Mouse (Mus musculus) adrenal gland, postnatal 10 days (tissue): ENCODE results near the gene Pgam2. TPM values are rescaled to one million over a fixed set of nuclear protein-coding genes. Genes with fewer than 3 reads are reported as not detected.

Source experiments
- DNase-seq: peaks from one replicate; pipeline ENCODE4 v3.0.0; 2021; ENCODE audit warnings: mixed read lengths
- total RNA-seq, 2 experiments: library from RNA; stranded (reverse); gene quantifications; 2 replicates each; pipeline ENCODE4 v1.2.3; 2021

Pgam2 gene
- total RNA-seq, 2 experiments from 2014 or later: 37.0 to 157 TPM

DNA sequence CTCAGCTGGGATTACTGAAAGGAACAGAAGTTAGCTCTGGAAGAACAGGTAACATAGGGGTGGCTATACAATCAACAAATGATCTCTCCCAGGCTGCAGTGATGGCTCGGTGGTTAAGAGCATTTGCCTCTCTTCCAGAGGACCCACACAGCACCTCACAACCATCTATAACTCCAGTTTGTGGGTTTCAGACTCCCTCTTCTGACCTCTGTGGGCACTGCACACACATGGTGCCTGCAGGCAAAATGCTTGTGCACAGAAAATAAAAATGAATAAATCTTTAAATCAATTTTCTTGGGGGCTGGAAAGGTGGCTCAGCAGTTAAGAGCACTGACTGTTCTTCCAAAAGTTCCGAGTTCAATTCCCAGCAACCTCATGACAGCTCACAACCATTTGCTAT, 25.1 kb downstream of the Pgam2 start:
- no peak for DNase-seq

DNA sequence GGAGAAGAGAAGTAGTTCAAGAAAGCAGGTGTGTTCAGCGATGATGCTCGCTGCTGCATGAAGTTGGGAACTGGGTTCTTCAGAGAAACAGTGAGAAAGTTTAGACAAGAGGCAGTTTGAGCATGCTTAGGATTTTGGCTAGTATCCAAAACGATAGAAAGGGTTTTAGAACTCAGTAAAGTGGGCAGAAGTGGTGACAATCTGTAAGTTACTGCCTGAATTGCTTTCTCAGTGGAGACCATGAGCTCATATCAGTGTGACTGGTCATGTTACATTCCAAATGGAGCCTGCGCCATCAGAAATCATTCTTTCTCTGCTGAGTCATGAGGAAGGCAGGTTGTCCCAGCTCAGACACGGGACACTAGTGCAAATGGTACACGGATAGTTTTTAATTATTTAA, 37.5 kb downstream of the Pgam2 start:
- DNase-seq: no peak

DNA sequence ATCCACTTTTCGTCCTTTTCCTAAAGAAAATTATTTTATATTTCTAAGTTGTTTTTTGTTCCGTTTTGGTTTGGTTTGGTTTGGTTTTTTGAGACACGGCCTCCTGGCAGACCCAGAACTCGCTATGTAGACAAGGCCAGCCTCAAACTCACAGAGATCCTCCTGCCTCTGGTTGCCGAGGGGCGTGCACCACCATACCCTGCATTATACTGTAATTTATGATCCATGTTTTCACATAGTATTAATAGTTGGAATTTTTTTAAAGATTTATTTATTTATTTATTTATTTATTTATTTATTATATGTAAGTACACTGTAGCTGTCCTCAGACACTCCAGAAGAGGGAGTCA, 40.9 kb downstream of the Pgam2 start:
- no peak for DNase-seq

DNA sequence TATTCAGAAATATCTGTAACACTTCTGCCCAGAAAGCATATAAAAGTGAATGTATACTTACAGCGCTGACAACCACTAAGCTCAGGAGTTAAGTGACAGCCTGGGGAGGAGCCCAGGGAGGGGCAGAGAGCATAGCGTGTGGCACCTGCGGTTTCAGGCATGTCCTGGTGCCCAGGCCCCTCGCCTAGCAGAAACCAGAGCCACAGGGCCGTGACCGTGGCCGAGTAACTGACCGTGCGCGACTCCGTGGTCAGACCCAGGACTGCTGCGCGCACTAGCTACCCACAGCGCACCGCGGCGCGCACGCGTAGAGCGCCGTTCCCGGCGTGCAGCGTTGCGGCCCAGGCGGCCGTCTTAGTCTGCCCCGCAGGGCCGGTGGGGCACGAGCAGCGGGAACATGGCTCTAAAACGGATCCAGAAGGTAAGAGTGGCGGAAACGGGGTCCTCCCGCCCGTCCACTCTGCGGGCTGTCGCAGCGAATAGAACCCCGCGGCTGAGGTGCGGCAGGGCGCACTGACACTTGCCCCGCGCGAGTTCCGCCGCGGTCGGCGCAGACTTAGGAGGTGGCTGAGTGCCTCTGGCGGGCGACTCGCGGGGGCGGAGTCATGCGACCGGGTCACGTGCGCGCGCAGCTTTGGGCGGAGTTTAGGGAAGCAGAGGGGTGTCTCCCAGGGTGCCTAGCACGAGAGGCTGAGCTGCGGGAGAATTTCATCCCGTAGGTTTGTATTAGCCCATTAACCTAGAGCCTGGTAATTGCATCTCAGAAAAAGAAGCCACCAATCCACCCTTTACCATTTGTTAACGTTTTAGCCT, 41.5 kb downstream of the Pgam2 start, which contains the start of gene Urgcp:
Gene Urgcp (minus strand): TSS at position 557 of the 813 bp plus-strand sequence.
- peak; percentile 96 for DNase-seq

DNA sequence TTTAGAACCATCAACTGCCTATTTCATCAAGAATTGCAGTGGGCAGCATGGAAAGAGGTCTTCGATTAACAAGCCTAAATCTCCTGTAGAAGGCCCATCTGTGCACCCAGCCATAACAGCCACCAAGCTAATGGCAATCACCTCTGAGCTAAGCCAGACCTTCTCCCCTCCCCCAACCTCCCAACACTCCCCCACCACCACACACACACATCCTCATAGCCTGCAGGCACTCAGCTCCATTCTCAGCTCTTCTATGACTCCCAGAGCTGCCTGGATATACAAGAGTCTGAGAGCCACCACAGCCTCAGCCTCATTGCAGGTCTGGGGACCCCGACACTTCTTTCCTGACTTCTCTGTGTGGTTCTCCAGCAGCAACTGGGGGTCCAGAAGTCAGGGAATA, 49.8 kb downstream of the Pgam2 start:
- no peak for DNase-seq

Other genes with a start within 250 kb of the Pgam2 start
- gene Ankrd36, start 234.0 kb downstream of the Pgam2 start, total RNA-seq: not detected
- 100 to 1,000 TPM; 155 to 166 TPM for gene Mrps24, start 88.1 kb downstream of the Pgam2 start, total RNA-seq
- 10 to 100 TPM; 65.1 to 66.5 TPM for gene Urgcp, start 41.4 kb downstream of the Pgam2 start, total RNA-seq
- gene Dbnl, start 15.2 kb downstream of the Pgam2 start, total RNA-seq: 10 to 100 TPM; 51.5 to 57.5 TPM
- 10 to 100 TPM in 1 of 2 experiments, 1 to 10 TPM in 1; 6.3 to 13.7 TPM for gene Polm, start 34.3 kb upstream of the Pgam2 start, total RNA-seq
- gene Aebp1, start 58.2 kb upstream of the Pgam2 start, total RNA-seq: 100 to 1,000 TPM; 153 to 172 TPM
- 10 to 100 TPM; 48.6 to 53.0 TPM for gene Pold2, start 74.6 kb upstream of the Pgam2 start, total RNA-seq
- under 1 TPM in 1 of 2 experiments, not detected in 1; 0.66 TPM for gene Myl7, start 95.0 kb upstream of the Pgam2 start, total RNA-seq
- 1 to 10 TPM; 2.9 to 3.0 TPM for gene Gck, start 146.3 kb upstream of the Pgam2 start, total RNA-seq
- gene Ykt6, start 152.0 kb upstream of the Pgam2 start, total RNA-seq: 10 to 100 TPM; 71.5 to 79.3 TPM